Mouse (Mus musculus) kidney, embryonic 14.5 days (tissue): ENCODE measurements at regions not wholly inside any gene's neighbourhood (a gene's known extent, or its start where the extent isn't known, plus 50 kb on each side); places are given as distances from the start of the nearest gene placed in this dataset.

ENCODE experiments used
- ATAC-seq: fragments of 200-750 bp; cut with Nextera tagmentation; 2 replicates; pipeline ENCODE4 v1.8.0; 2017; ENCODE audit warnings: moderate number of reproducible peaks, mild to moderate bottlenecking, moderate TSS enrichment, moderate library complexity; ENCODE audit not compliant: low FRiP score, low TSS enrichment
- H3K27ac ChIP-seq: fragments of 300-500 bp; sonication (generic); 2 replicates; pipeline ENCODE4 v1.5.1; 2014; ENCODE audit warnings: low read depth, mild to moderate bottlenecking, low read length, moderate library complexity, mixed read lengths
- H3K27me3 ChIP-seq: fragments of 300-500 bp; sonication (generic); 2 replicates; pipeline ENCODE4 v1.6.1; 2014; ENCODE audit warnings: mild to moderate bottlenecking, low read length; ENCODE audit not compliant: control insufficient read depth, insufficient read depth
- H3K36me3 ChIP-seq: fragments of 300-500 bp; sonication (generic); 2 replicates; pipeline ENCODE4 v1.6.1; 2014; ENCODE audit warnings: low read length, mixed read lengths; ENCODE audit not compliant: control insufficient read depth, insufficient read depth
- H3K4me1 ChIP-seq: fragments of 300-500 bp; sonication (generic); 2 replicates; pipeline ENCODE4 v1.6.1; 2014; ENCODE audit warnings: low read length, mixed read lengths; ENCODE audit not compliant: control insufficient read depth, insufficient read depth
- H3K4me2 ChIP-seq: fragments of 300-500 bp; sonication (generic); replicated peaks from 2 replicates; pipeline ENCODE4 v1.6.1; 2014; ENCODE audit warnings: low read depth, mild to moderate bottlenecking, low read length
- H3K4me3 ChIP-seq: fragments of 300-500 bp; sonication (generic); 2 replicates; pipeline ENCODE4 v1.5.1; 2014; ENCODE audit warnings: mild to moderate bottlenecking, low read length
- H3K9ac ChIP-seq: fragments of 300-500 bp; sonication (generic); 2 replicates; pipeline ENCODE4 v1.6.1; 2014; ENCODE audit warnings: low read depth, mild to moderate bottlenecking, low read length, moderate library complexity
- H3K9me3 ChIP-seq: fragments of 300-500 bp; sonication (generic); 2 replicates; pipeline ENCODE4 v1.6.1; 2016; ENCODE audit warnings: low read length; ENCODE audit not compliant: control insufficient read depth
- WGBS: fragments of 180-500 bp; shearing (Covaris S2); extraction: QIAGEN DNeasy Blood & Tissue Kit; methylation state at CpG from one replicate; pipeline ENCODE4 v1.1.7; 2014; 5-methylcytosine and 5-hydroxymethylcytosine counted together

DNA sequence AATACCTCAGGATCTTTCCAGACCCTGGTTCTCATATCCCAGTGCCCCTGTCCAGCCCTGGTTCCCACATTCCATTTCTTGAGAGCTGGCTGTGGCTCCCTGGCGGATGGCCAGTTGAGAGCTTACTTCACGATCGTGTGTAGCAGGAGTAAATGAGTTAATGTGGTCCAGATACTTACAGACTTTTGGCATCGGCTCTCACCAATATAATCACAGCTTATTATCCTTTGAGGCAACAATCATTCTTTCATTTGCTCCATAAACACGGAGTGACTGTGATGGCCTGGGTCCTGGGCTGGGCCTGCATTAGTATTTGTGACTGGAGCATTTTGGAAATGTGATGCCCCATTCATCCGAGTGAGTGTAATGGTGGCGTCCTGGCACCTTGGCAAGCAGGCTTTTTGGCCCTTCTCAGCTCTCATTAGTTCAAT lies 103.5 kb downstream of the Btg1 start:
- Histone ChIP-seq H3K4me3 (no peak overlapping the region), H3K36me3 (no peaks in the 10 kb centered on the region), H3K27ac (no peak overlapping the region), H3K27me3 (no peaks in the 10 kb centered on the region), H3K9ac (no peak overlapping the region), H3K4me2 (no peak overlapping the region), H3K4me1 (peaks cover 9% of the 10 kb centered on the region), H3K9me3 (no peaks in the 10 kb centered on the region)
- no peak for ATAC-seq
- 78% methylated on average over 7 of the region's 7 CpGs for WGBS

DNA sequence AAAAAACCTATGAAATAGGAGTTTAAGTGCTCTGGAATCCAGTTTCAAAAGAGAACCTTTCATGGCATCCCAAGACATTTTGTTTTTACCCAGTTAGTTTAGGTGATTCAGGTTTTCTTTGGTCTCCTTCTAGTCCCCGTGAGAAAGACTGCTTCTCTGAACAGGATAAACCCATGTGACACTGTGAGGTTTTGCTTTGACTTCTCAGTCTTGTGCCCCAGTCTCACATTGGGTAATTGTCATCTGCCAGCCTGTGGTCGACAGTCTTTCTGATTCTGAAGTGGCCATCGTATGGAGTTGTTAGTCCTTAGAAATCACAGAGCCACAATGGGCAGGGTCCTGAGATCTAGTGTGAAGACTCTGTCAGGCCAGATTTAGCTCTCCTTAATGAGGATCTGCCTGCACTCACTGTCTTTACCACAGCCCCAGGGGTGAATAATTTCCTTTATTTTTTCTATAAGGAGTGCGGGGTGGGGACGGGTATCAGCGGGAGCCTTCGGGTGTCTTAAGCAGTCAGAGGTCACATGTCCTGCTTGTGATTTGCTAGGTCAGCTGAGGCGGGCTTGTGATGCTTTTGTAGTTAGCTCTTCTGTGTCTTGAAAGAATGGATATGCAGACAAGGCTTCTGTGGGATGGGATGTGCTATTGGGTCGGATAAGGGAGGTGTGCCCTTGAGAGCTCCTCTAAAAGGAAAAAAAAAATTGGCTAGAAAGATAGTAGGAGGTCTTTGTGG lies 104.3 kb downstream of the Btg1 start:
- ATAC-seq, result no peak
- Histone ChIP-seq H3K9me3 (no peaks in the 10 kb centered on the region), H3K4me3 (no peak overlapping the region), H3K4me1 (peaks cover 9% of the 10 kb centered on the region), H3K4me2 (no peak overlapping the region), H3K27ac (no peak overlapping the region), H3K27me3 (no peaks in the 10 kb centered on the region), H3K9ac (no peak overlapping the region), H3K36me3 (no peaks in the 10 kb centered on the region)
- WGBS, result 70% methylated on average over 9 of the region's 9 CpGs

DNA sequence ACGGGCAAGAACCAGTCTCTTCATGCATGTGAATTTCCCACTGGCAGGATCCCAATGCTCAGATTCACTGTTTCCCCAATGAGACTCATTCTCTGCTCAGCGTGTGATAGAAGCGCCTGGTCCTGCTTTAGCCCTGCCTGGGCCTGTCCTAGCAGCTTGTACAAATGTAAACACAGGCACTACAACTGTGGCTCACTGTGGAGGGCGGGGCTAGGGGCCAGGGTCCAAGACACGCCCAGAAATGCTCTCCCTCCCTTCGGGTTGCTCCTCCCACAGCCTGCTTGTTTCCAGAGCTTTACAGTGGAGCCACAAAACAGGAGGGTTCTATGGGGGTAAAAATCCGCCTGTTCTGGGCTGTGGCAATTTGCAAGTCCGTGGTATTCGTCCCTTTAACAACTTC lies 105.7 kb downstream of the Btg1 start:
- no peak overlapping the region for H3K9ac ChIP-seq
- peaks cover 9% of the 10 kb centered on the region for H3K4me1 ChIP-seq
- no peak overlapping the region for H3K27ac ChIP-seq
- WGBS, result 26% methylated on average over 9 of the region's 9 CpGs
- no peaks in the 10 kb centered on the region for H3K9me3 ChIP-seq
- no peaks in the 10 kb centered on the region for H3K27me3 ChIP-seq
- H3K4me2 ChIP-seq, result no peak overlapping the region
- H3K4me3 ChIP-seq, result no peak overlapping the region
- ATAC-seq, result peak; percentile 96
- H3K36me3 ChIP-seq, result no peaks in the 10 kb centered on the region

GRCm38 (mm10) chr10:96723071-96723470 lies 106.3 kb downstream of the Btg1 start:
- peaks cover 9% of the 10 kb centered on the region for H3K4me1 ChIP-seq
- H3K36me3 ChIP-seq, result no peaks in the 10 kb centered on the region
- no peak overlapping the region for H3K9ac ChIP-seq
- ATAC-seq, result no peak
- WGBS, result 94% methylated on average over 6 of the region's 6 CpGs
- H3K9me3 ChIP-seq, result no peaks in the 10 kb centered on the region
- H3K4me2 ChIP-seq, result no peak overlapping the region
- H3K4me3 ChIP-seq, result no peak overlapping the region
- H3K27ac ChIP-seq, result no peak overlapping the region
- H3K27me3 ChIP-seq, result no peaks in the 10 kb centered on the region

GRCm38 (mm10) chr10:96724436-96725175 lies 107.8 kb downstream of the Btg1 start:
- ATAC-seq, result 0 out of 2 replicates have a peak, but pooled peaks have one; percentile 22
- no peak overlapping the region for H3K9ac ChIP-seq
- no peak overlapping the region for H3K27ac ChIP-seq
- no peak overlapping the region for H3K4me3 ChIP-seq
- H3K4me2 ChIP-seq, result no peak overlapping the region
- 32% methylated on average over 11 of the region's 11 CpGs for WGBS
- peaks cover 9% of the 10 kb centered on the region for H3K4me1 ChIP-seq
- no peaks in the 10 kb centered on the region for H3K36me3 ChIP-seq
- H3K27me3 ChIP-seq, result no peaks in the 10 kb centered on the region
- H3K9me3 ChIP-seq, result no peaks in the 10 kb centered on the region

DNA sequence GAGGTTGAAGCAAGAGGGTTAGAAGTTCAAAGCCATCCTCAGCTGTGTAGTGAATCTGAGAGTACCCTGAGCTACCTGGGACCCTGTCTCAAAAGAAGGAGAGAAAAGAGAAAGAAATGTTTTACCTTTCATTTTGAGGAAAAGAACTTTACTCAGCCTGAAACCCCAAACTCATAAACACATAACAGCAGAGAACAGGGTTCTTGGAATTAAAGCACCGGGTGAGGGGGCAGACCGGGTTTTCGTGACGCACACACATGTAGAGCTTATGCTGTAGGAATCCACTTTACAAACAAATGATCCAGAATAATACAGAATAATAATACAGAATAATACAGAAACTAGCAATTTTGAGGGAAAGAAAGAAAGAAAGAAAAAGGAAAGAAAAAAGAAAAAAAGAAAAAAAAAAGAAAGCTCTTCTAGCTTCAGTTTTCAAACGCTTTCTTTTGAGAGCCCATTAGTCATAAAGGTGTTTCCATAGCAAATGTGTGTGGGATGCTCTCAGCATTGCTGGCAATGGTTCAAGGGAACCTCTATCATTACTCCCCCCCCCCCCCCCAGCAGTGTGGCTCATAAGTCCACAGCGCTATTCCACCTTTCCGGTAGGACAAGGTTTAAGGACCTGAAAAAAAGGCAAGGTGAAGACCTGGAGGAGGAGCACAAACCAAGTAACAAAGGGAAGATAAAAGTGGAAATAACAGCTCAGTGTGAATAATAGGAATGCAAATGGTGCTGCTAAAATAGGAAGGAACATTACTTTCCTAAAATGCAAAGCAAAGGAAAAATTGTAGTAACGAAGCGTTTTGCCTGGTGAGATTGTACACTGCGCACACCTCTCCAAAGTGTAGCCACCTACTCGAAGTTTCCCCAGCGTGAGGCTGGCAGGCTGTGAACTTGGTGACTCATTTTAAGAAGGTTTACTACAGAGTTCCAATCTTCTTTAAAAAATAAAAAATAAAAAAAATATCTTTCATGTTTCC lies 110.3 kb downstream of the Btg1 start:
- no peaks in the 10 kb centered on the region for H3K27me3 ChIP-seq
- no peak overlapping the region for H3K4me2 ChIP-seq
- no peak overlapping the region for H3K27ac ChIP-seq
- 83% methylated on average over 12 of the region's 12 CpGs for WGBS
- H3K9me3 ChIP-seq, result no peaks in the 10 kb centered on the region
- no peak overlapping the region for H3K4me3 ChIP-seq
- no peaks in the 10 kb centered on the region for H3K36me3 ChIP-seq
- peaks cover 9% of the 10 kb centered on the region for H3K4me1 ChIP-seq
- ATAC-seq, result no peak
- H3K9ac ChIP-seq, result no peak overlapping the region

DNA sequence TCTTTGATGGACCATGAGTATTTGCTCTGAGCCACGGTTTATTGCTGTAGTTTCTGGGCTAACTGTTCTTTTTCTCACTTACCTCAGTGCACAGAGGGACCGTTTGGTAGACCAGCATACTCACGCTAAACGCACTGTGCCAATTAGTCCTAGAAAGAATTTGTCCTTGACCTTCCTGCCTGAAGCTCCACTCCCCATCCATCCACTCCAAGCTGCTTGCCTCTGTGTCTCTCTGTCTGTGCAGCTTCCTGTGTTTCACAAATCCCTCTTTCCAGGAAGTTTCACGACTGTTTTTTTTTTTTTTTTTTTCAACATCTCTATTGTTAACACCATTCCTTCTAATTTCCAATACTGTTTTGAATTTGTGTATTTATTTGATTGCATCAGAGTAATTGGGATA lies 116.8 kb downstream of the Btg1 start:
- Histone ChIP-seq H3K9me3 (no peaks in the 10 kb centered on the region), H3K27me3 (no peaks in the 10 kb centered on the region), H3K4me3 (no peak overlapping the region), H3K9ac (no peak overlapping the region), H3K4me1 (no peaks in the 10 kb centered on the region), H3K27ac (no peak overlapping the region), H3K36me3 (no peaks in the 10 kb centered on the region), H3K4me2 (no peak overlapping the region)
- no peak for ATAC-seq
- WGBS, result 20% methylated on average over 5 of the region's 5 CpGs

DNA sequence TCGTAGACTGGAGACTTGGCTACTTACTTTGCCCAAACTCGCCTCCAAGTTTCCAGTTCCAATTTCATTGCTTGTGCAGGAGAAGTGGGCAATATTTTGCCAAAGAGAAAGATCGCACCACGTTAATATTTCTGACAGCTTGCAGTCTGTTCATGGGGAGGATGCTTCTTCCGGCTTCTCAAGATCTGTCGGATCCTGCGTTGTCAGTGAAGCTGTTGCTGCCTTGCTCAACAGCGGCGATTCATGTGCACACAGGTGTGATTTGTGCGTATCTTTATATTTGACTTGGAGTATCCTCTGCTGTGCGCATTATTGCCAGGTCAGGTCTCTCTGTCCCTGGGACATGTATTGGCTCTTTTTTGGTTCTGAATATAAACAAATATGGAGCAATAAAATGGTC lies 118.3 kb downstream of the Btg1 start:
- H3K27me3 ChIP-seq, result no peaks in the 10 kb centered on the region
- H3K9ac ChIP-seq, result no peak overlapping the region
- no peak for ATAC-seq
- no peaks in the 10 kb centered on the region for H3K9me3 ChIP-seq
- no peaks in the 10 kb centered on the region for H3K4me1 ChIP-seq
- H3K4me2 ChIP-seq, result no peak overlapping the region
- no peak overlapping the region for H3K27ac ChIP-seq
- WGBS, result 93% methylated on average over 11 of the region's 11 CpGs
- H3K36me3 ChIP-seq, result no peaks in the 10 kb centered on the region
- H3K4me3 ChIP-seq, result no peak overlapping the region
